Mouse (Mus musculus) kidney, postnatal 4 days (tissue): ENCODE results near the gene Nrxn2.

Experiments
- DNase-seq, 2 experiments: peaks; one replicate each; pipeline ENCODE4 v3.0.0; 2021; ENCODE audit warnings: mixed read lengths in 2 of 2

Nrxn2 gene

GRCm38 (mm10) chr19:6418233-6418879 is at the start of gene Nrxn2:
Nrxn2 (plus strand) TSS chr19:6418731.
- DNase-seq: peak; percentile 88 to 92

GRCm38 (mm10) chr19:6370175-6370574 is 48.4 kb upstream of the Nrxn2 start:
- no peak for DNase-seq

GRCm38 (mm10) chr19:6372433-6372832 is 46.1 kb upstream of the Nrxn2 start:
- DNase-seq: no peak

GRCm38 (mm10) chr19:6373539-6374400 is 44.8 kb upstream of the Nrxn2 start:
- peak; percentile 95 to 96 for DNase-seq

GRCm38 (mm10) chr19:6374571-6374970 is 44.0 kb upstream of the Nrxn2 start:
- DNase-seq: no peak

- DNase-seq: no peak
These were observed 42.9 kb upstream of the Nrxn2 start for GRCm38 (mm10) chr19:6375423-6376254.

GRCm38 (mm10) chr19:6376255-6376564 is 42.3 kb upstream of the Nrxn2 start:
- DNase-seq: peak; percentile 83 to 86

GRCm38 (mm10) chr19:6376643-6377042 is 41.9 kb upstream of the Nrxn2 start:
- no peak for DNase-seq

- no peak for DNase-seq
These were observed 41.0 kb upstream of the Nrxn2 start for GRCm38 (mm10) chr19:6377327-6378040.

- DNase-seq: no peak
These were observed 37.9 kb upstream of the Nrxn2 start for GRCm38 (mm10) chr19:6380411-6381166.

- no peak for DNase-seq
These were observed 37.3 kb upstream of the Nrxn2 start for GRCm38 (mm10) chr19:6381238-6381637.

GRCm38 (mm10) chr19:6382323-6382924 is 36.1 kb upstream of the Nrxn2 start:
- DNase-seq: no peak

- DNase-seq: peak; percentile 27 to 30
These were observed 35.1 kb upstream of the Nrxn2 start for GRCm38 (mm10) chr19:6383470-6383869.

GRCm38 (mm10) chr19:6384128-6384527 is 34.4 kb upstream of the Nrxn2 start, which contains the start of gene Pygm:
Pygm (plus strand) TSS chr19:6384399.
- peak; percentile 86 to 91 for DNase-seq

GRCm38 (mm10) chr19:6384954-6385353 is 33.6 kb upstream of the Nrxn2 start:
- DNase-seq: no peak

GRCm38 (mm10) chr19:6385419-6385818 is 33.1 kb upstream of the Nrxn2 start:
- DNase-seq: no peak

- DNase-seq: no peak
These were observed 32.7 kb upstream of the Nrxn2 start for GRCm38 (mm10) chr19:6385821-6386220.

GRCm38 (mm10) chr19:6386234-6386633 is 32.3 kb upstream of the Nrxn2 start:
- DNase-seq: no peak

- DNase-seq: no peak
These were observed 30.5 kb upstream of the Nrxn2 start for GRCm38 (mm10) chr19:6388006-6388405.

GRCm38 (mm10) chr19:6389803-6390202 is 28.7 kb upstream of the Nrxn2 start:
- DNase-seq: peak; percentile 58 to 75

- DNase-seq: no peak
These were observed 28.3 kb upstream of the Nrxn2 start for GRCm38 (mm10) chr19:6390251-6390650.
